Mouse (Mus musculus): ENCODE data around the gene Rae1. TPM values are rescaled to one million over a fixed set of nuclear protein-coding genes. Genes with fewer than 3 reads are reported as not detected.

Gene Rae1
- total RNA-seq, 1 experiment, result 120 TPM

GRCm38 (mm10) chr2:173027169-173027823, 27.4 kb downstream of the Rae1 start:
- Histone ChIP-seq H3K9ac (ENCODE audit: insufficient read depth, low read depth, low read length, poor library complexity, severe bottlenecking) (no peak overlapping the region), H3K36me3 (ENCODE audit: control insufficient read depth, insufficient read depth, low read length, poor library complexity, severe bottlenecking) (peaks cover 82% of the 10 kb centered on the region), H3K9me3 (ENCODE audit: control insufficient read depth, insufficient read depth, low read depth, low read length) (no peaks in the 10 kb centered on the region), H3K4me3 (ENCODE audit: insufficient read depth in 1 of 2, low read depth in 1 of 2, low read length in 2 of 2, poor library complexity in 1 of 2, severe bottlenecking in 1 of 2) (no peak overlapping the region), H3K27ac (ENCODE audit: insufficient read depth, low read depth, low read length, poor library complexity, severe bottlenecking) (no peak overlapping the region), H3K4me1 (ENCODE audit: control insufficient read depth in 2 of 2, insufficient read depth in 2 of 2, low read length in 2 of 2, poor library complexity in 1 of 2) (peaks cover 0 to 24% of the 10 kb centered on the region in 2 experiments; a peak in 2 of 4 replicates)
- DNase-seq (ENCODE audit: low read depth, low spot score), result no peak
- in situ Hi-C loops (cut with MboI; ENCODE audit: low sequenced_read_pairs in 2 of 2, unreplicated experiment in 2 of 2), result no loop called here
- TF ChIP-seq CHD2 (IDR thresholded peaks at IDR 0.05; ENCODE audit: low read depth, low read length) (no peak), ZC3H11A (IDR thresholded peaks at IDR 0.05; ENCODE audit: borderline replicate concordance, low read depth, low read length) (no peak), HCFC1 (IDR thresholded peaks at IDR 0.05; ENCODE audit: borderline replicate concordance, insufficient read depth, low read length) (no peak)

- no peak for DNase-seq (ENCODE audit: low read depth, low spot score)
- TF ChIP-seq MAFK (IDR thresholded peaks at IDR 0.05; ENCODE audit: insufficient read depth, low read depth, low read length) (no peak), ZC3H11A (IDR thresholded peaks at IDR 0.05; ENCODE audit: borderline replicate concordance, low read depth, low read length) (no peak), ZNF384 (IDR thresholded peaks at IDR 0.05; ENCODE audit: low read depth, low read length) (no peak)
- H3K4me1 ChIP-seq (ENCODE audit: control insufficient read depth in 2 of 2, insufficient read depth in 2 of 2, low read length in 2 of 2, poor library complexity in 1 of 2), result peaks cover 0 to 24% of the 10 kb centered on the region in 2 experiments; a peak in 2 of 4 replicates
- H3K4me3 ChIP-seq (ENCODE audit: insufficient read depth in 1 of 2, low read depth in 1 of 2, low read length in 2 of 2, poor library complexity in 1 of 2, severe bottlenecking in 1 of 2), result no peak overlapping the region
- peaks cover 89% of the 10 kb centered on the region for H3K36me3 ChIP-seq (ENCODE audit: control insufficient read depth, insufficient read depth, low read length, poor library complexity, severe bottlenecking)
- no peak overlapping the region for H3K9ac ChIP-seq (ENCODE audit: insufficient read depth, low read depth, low read length, poor library complexity, severe bottlenecking)
- H3K9me3 ChIP-seq (ENCODE audit: control insufficient read depth, insufficient read depth, low read depth, low read length), result no peaks in the 10 kb centered on the region
- no peak overlapping the region for H3K27ac ChIP-seq (ENCODE audit: insufficient read depth, low read depth, low read length, poor library complexity, severe bottlenecking)
- in situ Hi-C loops (cut with MboI; ENCODE audit: low sequenced_read_pairs in 2 of 2, unreplicated experiment in 2 of 2), result no loop called here
Observed at GRCm38 (mm10) chr2:173027824-173028495, 28.0 kb downstream of the Rae1 start.

- Histone ChIP-seq H3K4me3 (ENCODE audit: insufficient read depth in 1 of 2, low read depth in 1 of 2, low read length in 2 of 2, poor library complexity in 1 of 2, severe bottlenecking in 1 of 2) (no peak overlapping the region), H3K9me3 (ENCODE audit: control insufficient read depth, insufficient read depth, low read depth, low read length) (no peaks in the 10 kb centered on the region), H3K36me3 (ENCODE audit: control insufficient read depth, insufficient read depth, low read length, poor library complexity, severe bottlenecking) (peaks cover 90% of the 10 kb centered on the region), H3K9ac (ENCODE audit: insufficient read depth, low read depth, low read length, poor library complexity, severe bottlenecking) (no peak overlapping the region), H3K27ac (ENCODE audit: insufficient read depth, low read depth, low read length, poor library complexity, severe bottlenecking) (no peak overlapping the region), H3K4me1 (ENCODE audit: control insufficient read depth in 2 of 2, insufficient read depth in 2 of 2, low read length in 2 of 2, poor library complexity in 1 of 2) (peaks cover 0 to 18% of the 10 kb centered on the region in 2 experiments; a peak in 2 of 4 replicates)
- in situ Hi-C loops (cut with MboI; ENCODE audit: low sequenced_read_pairs in 2 of 2, unreplicated experiment in 2 of 2), result no loop called here
- DNase-seq (ENCODE audit: low read depth, low spot score), result no peak
- TF ChIP-seq CHD2 (IDR thresholded peaks at IDR 0.05; ENCODE audit: low read depth, low read length) (no peak), ZC3H11A (IDR thresholded peaks at IDR 0.05; ENCODE audit: borderline replicate concordance, low read depth, low read length) (no peak), ZNF384 (IDR thresholded peaks at IDR 0.05; ENCODE audit: low read depth, low read length) (no peak), HCFC1 (IDR thresholded peaks at IDR 0.05; ENCODE audit: borderline replicate concordance, insufficient read depth, low read length) (no peak), MAFK (IDR thresholded peaks at IDR 0.05; ENCODE audit: insufficient read depth, low read depth, low read length) (no peak)
Observed at GRCm38 (mm10) chr2:173028508-173029031, 28.7 kb downstream of the Rae1 start.

GRCm38 (mm10) chr2:173030591-173031338, 30.8 kb downstream of the Rae1 start:
- Histone ChIP-seq H3K36me3 (ENCODE audit: control insufficient read depth, insufficient read depth, low read length, poor library complexity, severe bottlenecking) (peaks cover 87% of the 10 kb centered on the region), H3K9ac (ENCODE audit: insufficient read depth, low read depth, low read length, poor library complexity, severe bottlenecking) (no peak overlapping the region), H3K4me1 (ENCODE audit: control insufficient read depth in 2 of 2, insufficient read depth in 2 of 2, low read length in 2 of 2, poor library complexity in 1 of 2) (peaks cover 0 to 10% of the 10 kb centered on the region in 2 experiments; a peak in 2 of 4 replicates), H3K4me3 (ENCODE audit: insufficient read depth in 1 of 2, low read depth in 1 of 2, low read length in 2 of 2, poor library complexity in 1 of 2, severe bottlenecking in 1 of 2) (no peak overlapping the region), H3K27ac (ENCODE audit: insufficient read depth, low read depth, low read length, poor library complexity, severe bottlenecking) (no peak overlapping the region), H3K9me3 (ENCODE audit: control insufficient read depth, insufficient read depth, low read depth, low read length) (no peaks in the 10 kb centered on the region)
- in situ Hi-C loops (cut with MboI; ENCODE audit: low sequenced_read_pairs in 2 of 2, unreplicated experiment in 2 of 2), result no loop called here
- no peak for DNase-seq (ENCODE audit: low read depth, low spot score)
- TF ChIP-seq MAFK (IDR thresholded peaks at IDR 0.05; ENCODE audit: insufficient read depth, low read depth, low read length) (no peak), ZC3H11A (IDR thresholded peaks at IDR 0.05; ENCODE audit: borderline replicate concordance, low read depth, low read length) (no peak), ZNF384 (IDR thresholded peaks at IDR 0.05; ENCODE audit: low read depth, low read length) (no peak), HCFC1 (IDR thresholded peaks at IDR 0.05; ENCODE audit: borderline replicate concordance, insufficient read depth, low read length) (no peak), CHD2 (IDR thresholded peaks at IDR 0.05; ENCODE audit: low read depth, low read length) (no peak)
